Mouse (Mus musculus) midbrain, postnatal 0 days (tissue): ENCODE results near the gene Itpr1. TPM values are rescaled to one million over a fixed set of nuclear protein-coding genes. Genes with fewer than 3 reads are reported as not detected.

ENCODE experiments used
- ATAC-seq: fragments of 200-750 bp; cut with Nextera tagmentation; 2 replicates; pipeline ENCODE4 v1.8.0; 2017; ENCODE audit warnings: moderate number of reproducible peaks, mild to moderate bottlenecking, moderate TSS enrichment, moderate library complexity; ENCODE audit not compliant: low FRiP score
- DNase-seq: peaks from one replicate; pipeline ENCODE4 v3.0.0-alpha.2; 2015; ENCODE audit warnings: low spot score
- H3K27ac ChIP-seq: fragments of 300-500 bp; sonication (generic); 2 replicates; pipeline ENCODE4 v1.5.1; 2014; ENCODE audit warnings: low read depth, mild to moderate bottlenecking, low read length, mixed read lengths
- H3K27me3 ChIP-seq: fragments of 300-500 bp; sonication (generic); 2 replicates; pipeline ENCODE4 v1.6.1; 2014; ENCODE audit warnings: low read length, control low read depth, mixed read lengths; ENCODE audit not compliant: insufficient read depth
- H3K36me3 ChIP-seq: fragments of 300-500 bp; sonication (generic); 2 replicates; pipeline ENCODE4 v1.6.1; 2014; ENCODE audit warnings: low read length, control low read depth, mixed read lengths; ENCODE audit not compliant: insufficient read depth
- H3K4me1 ChIP-seq: fragments of 300-500 bp; sonication (generic); 2 replicates; pipeline ENCODE4 v1.6.1; 2014; ENCODE audit warnings: mild to moderate bottlenecking, control low read depth, antibody characterized with exemption, low read length, mixed read lengths; ENCODE audit not compliant: insufficient read depth
- H3K4me2 ChIP-seq: fragments of 300-500 bp; sonication (generic); 2 replicates; pipeline ENCODE4 v1.6.1; 2014; ENCODE audit warnings: low read depth, mild to moderate bottlenecking, low read length, mixed read lengths; ENCODE audit not compliant: poor library complexity, severe bottlenecking
- H3K4me3 ChIP-seq: fragments of 300-500 bp; sonication (generic); 2 replicates; pipeline ENCODE4 v1.5.1; 2014; ENCODE audit warnings: low read depth, mild to moderate bottlenecking, low read length, moderate library complexity
- H3K9ac ChIP-seq: fragments of 300-500 bp; sonication (generic); replicated peaks from 2 replicates; pipeline ENCODE4 v1.6.1; 2014; ENCODE audit warnings: mild to moderate bottlenecking, low read length, moderate library complexity, mixed read lengths; ENCODE audit not compliant: poor library complexity, severe bottlenecking
- H3K9me3 ChIP-seq: fragments of 300-500 bp; sonication (generic); 2 replicates; pipeline ENCODE4 v1.6.1; 2016; ENCODE audit warnings: low read length, control low read depth
- CTCF ChIP-seq: IDR thresholded peaks from 2 replicates; pipeline ENCODE4 v1.5.1; 2016; ENCODE audit warnings: antibody characterized with exemption, mild to moderate bottlenecking
- WGBS: fragments of 180-500 bp; shearing (Covaris S2); extraction: QIAGEN DNeasy Blood & Tissue Kit; methylation state at CpG from one replicate; pipeline ENCODE4 v1.1.7; 2014; 5-methylcytosine and 5-hydroxymethylcytosine counted together
- polyA plus RNA-seq: library from polyadenylated mRNA; unstranded; fragments of >200 nt; fragmentation: Nextera tagmentation; extraction: Ambion mirVana; gene quantifications from 2 replicates; pipeline ENCODE4 v1.2.1, GENCODE M21; 2015
- total RNA-seq: library from RNA; depleted of rRNA; stranded (reverse); fragments of >200 nt; gene quantifications from 2 replicates; pipeline ENCODE4 v1.2.3, GENCODE M21; 2014

Itpr1 gene
- total and polyA plus RNA-seq, 2 experiments from 2014 or later: 3.3 to 23.2 TPM

DNA sequence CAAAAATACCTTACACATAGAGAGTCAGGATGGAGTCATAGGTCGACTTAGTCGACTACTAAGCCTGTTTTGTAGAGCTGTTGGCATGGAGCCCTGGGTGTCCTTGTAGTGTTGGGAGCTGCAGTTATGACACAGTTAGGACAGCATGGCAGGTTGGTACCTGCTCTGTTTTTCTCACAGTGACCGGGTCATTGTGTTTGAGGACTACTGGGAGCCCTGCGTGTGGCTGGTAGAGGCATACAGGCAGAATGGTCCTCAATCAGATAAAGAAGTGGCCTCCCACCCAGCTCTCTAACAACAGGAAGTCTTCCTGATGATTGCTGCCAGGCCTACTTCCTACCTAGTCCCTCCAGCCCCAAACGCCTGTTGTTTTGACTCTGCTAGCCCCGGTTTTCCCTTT is 20.2 kb downstream of the Itpr1 start:
- DNase-seq (no peak), ATAC-seq (no peak)
- Histone ChIP-seq H3K9ac (no peak overlapping the region), H3K36me3 (no peaks in the 10 kb centered on the region), H3K9me3 (no peaks in the 10 kb centered on the region), H3K4me2 (no peak overlapping the region), H3K27me3 (no peaks in the 10 kb centered on the region), H3K4me3 (no peak overlapping the region), H3K4me1 (no peaks in the 10 kb centered on the region; the same call in 1 of the 2 replicates), H3K27ac (no peak overlapping the region)
- TF ChIP-seq CTCF: no peak
- WGBS: 80% methylated on average over 6 of the region's 6 CpGs

DNA sequence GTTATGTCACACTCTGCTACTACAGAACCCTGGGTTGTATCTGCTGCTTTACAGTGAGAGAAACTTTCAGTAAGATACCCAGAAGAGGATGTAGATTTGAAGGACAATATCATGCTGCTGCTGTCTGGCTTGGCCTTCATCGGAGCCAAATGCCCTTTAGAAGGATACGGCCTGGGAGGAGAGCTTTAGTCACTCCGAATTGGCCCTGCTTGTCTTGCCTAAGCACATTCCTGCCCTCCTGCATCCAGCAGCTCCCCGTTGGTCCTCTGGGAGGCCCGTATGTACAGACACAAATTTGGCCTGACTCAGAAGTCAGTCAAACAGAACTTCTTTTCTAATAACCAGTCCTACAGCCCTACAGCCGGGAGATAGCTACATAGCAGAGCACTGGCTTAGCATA is 21.6 kb downstream of the Itpr1 start:
- H3K27ac ChIP-seq: no peak overlapping the region
- DNase-seq: no peak

DNA sequence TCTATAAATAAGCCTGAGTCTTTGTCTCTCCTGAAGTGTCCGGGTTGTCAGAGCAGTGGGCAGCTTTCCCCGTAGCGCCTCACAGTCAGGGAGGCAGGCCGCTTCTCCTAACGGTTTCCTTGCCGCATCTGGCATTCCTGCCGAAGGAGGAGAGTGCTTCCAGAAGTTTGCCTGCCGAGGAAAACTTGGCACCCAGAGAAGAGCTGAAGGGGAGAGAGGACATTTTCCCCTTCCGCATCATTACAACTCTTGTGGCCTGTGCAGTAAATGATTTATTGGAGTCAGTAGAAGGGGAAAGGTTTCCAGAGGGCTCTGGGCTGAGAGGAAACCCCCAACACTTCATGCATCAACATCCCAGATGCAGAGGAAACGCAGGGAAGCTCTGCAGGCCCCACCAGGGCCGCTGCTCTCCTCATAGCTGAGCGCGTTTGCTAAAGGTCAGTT is 22.8 kb downstream of the Itpr1 start:
- DNase-seq (no peak), ATAC-seq (no peak)
- H3K27me3 ChIP-seq: no peaks in the 10 kb centered on the region
- no peak overlapping the region for H3K4me2 ChIP-seq
- no peak overlapping the region for H3K9ac ChIP-seq
- H3K4me1 ChIP-seq: no peaks in the 10 kb centered on the region; the same call in 1 of the 2 replicates
- no peak for TF ChIP-seq CTCF
- 62% methylated on average over 13 of the region's 13 CpGs for WGBS
- no peaks in the 10 kb centered on the region for H3K9me3 ChIP-seq
- no peak overlapping the region for H3K4me3 ChIP-seq
- H3K36me3 ChIP-seq: no peaks in the 10 kb centered on the region
- H3K27ac ChIP-seq: 0 out of 2 replicates have a peak overlapping the region, but pooled peaks have one; percentile 18

More for the DNA sequence above, 21.6 kb downstream of the Itpr1 start:
- Histone ChIP-seq H3K36me3 (no peaks in the 10 kb centered on the region), H3K4me3 (no peak overlapping the region), H3K9me3 (no peaks in the 10 kb centered on the region), H3K4me1 (no peaks in the 10 kb centered on the region; the same call in 1 of the 2 replicates), H3K9ac (no peak overlapping the region), H3K4me2 (no peak overlapping the region), H3K27me3 (no peaks in the 10 kb centered on the region)
- no peak for ATAC-seq
- no peak for TF ChIP-seq CTCF
- 81% methylated on average over 6 of the region's 6 CpGs for WGBS

DNA sequence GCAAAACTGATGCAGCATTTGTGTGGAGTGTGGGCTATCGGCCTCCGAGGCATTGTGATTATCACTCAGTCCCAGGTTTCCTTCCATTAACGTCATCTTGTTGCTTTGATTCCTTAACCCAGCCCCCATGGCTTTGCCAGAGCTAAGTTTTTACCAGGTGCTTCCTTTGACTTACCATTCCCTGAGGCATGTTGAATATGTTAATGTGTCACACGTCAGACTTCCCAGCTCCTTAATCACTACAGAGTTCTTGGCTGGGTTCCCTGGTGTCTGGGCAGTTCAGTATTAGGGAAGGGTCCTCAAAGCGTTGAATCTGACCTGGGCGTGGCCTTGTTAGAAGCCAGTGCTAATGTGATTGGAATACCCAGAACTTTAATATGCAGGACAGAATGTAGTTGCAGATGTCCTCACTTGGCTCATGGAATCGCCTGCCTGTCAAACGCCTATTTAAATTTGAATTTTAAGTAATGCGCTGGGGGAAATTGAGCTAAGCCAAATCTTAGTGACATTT is 23.6 kb downstream of the Itpr1 start:
- no peak overlapping the region for H3K9ac ChIP-seq
- DNase-seq (peak; percentile 43), ATAC-seq (no peak; the same call in 1 of the 2 replicates)
- no peaks in the 10 kb centered on the region for H3K27me3 ChIP-seq
- H3K4me3 ChIP-seq: no peak overlapping the region
- no peak for TF ChIP-seq CTCF
- WGBS: 42% methylated on average over 9 of the region's 9 CpGs
- no peak overlapping the region for H3K27ac ChIP-seq
- H3K4me1 ChIP-seq: no peaks in the 10 kb centered on the region; the same call in 1 of the 2 replicates
- no peaks in the 10 kb centered on the region for H3K9me3 ChIP-seq
- H3K36me3 ChIP-seq: no peaks in the 10 kb centered on the region
- no peak overlapping the region for H3K4me2 ChIP-seq

DNA sequence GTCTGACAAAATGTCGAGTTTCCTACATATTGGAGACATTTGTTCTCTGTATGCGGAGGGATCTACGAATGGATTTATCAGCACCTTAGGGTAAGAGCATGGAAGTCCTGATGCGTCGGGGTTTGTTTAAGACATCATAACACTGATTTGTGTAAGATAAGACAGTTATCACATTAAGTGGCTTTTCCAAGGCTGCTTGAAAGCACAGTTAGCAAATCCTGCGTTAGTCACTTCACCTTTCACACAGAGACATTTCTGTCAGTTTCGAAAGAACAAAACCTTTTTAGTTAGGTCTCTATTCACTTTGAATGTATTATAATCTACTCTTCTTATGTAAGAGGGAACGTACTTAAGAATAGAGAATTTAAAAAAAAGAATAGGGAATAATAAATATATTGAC is 24.1 kb downstream of the Itpr1 start:
- H3K4me2 ChIP-seq: no peak overlapping the region
- no peak overlapping the region for H3K4me3 ChIP-seq
- DNase-seq (no peak), ATAC-seq (no peak)
- no peaks in the 10 kb centered on the region; the same call in 1 of the 2 replicates for H3K4me1 ChIP-seq
- no peak for TF ChIP-seq CTCF
- no peak overlapping the region for H3K9ac ChIP-seq
- no peaks in the 10 kb centered on the region for H3K36me3 ChIP-seq
- no peaks in the 10 kb centered on the region for H3K27me3 ChIP-seq
- no peaks in the 10 kb centered on the region for H3K9me3 ChIP-seq
- 58% methylated on average over 8 of the region's 8 CpGs for WGBS
- no peak overlapping the region for H3K27ac ChIP-seq

DNA sequence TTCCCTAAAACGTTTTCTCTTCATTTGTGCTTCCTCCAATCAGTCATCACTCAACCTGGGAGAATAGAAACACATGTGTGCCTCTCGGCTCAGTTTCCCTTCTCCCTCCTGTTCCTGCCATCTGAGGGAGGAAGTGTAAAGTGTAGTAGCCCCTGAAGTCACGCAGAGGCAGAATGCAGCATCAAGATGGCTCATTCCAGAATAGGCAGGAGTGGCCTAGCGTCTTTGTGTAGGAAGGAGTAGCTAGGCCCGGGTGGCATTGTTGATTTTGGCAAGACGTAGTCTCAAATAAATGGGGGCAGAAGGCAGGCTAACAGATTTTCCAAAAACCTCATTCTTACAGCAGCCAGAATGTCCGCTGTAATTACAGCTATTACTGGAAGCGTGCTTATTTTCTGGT is 24.7 kb downstream of the Itpr1 start:
- 74% methylated on average over 8 of the region's 8 CpGs for WGBS
- no peak for TF ChIP-seq CTCF
- no peaks in the 10 kb centered on the region; the same call in 1 of the 2 replicates for H3K4me1 ChIP-seq
- no peaks in the 10 kb centered on the region for H3K9me3 ChIP-seq
- no peak overlapping the region for H3K27ac ChIP-seq
- no peak overlapping the region for H3K4me2 ChIP-seq
- DNase-seq (no peak), ATAC-seq (no peak)
- no peaks in the 10 kb centered on the region for H3K27me3 ChIP-seq
- no peak overlapping the region for H3K4me3 ChIP-seq
- no peak overlapping the region for H3K9ac ChIP-seq
- H3K36me3 ChIP-seq: no peaks in the 10 kb centered on the region
